Mouse (Mus musculus) heart, embryonic 10.5 days (tissue): ENCODE measurements around the gene Ergic3. TPM values are rescaled to one million over a fixed set of nuclear protein-coding genes. Genes with fewer than 3 reads are reported as not detected.

Experiments
- DNase-seq: peaks from one replicate; pipeline ENCODE4 v3.0.0-alpha.2; 2017; ENCODE audit warnings: low spot score
- H3K27ac ChIP-seq: fragments of 300-500 bp; sonication (generic); 2 replicates; pipeline ENCODE4 v1.5.1; 2016; ENCODE audit warnings: mild to moderate bottlenecking
- H3K27me3 ChIP-seq: fragments of 300-500 bp; sonication (generic); 2 replicates; pipeline ENCODE4 v1.6.1; 2016; ENCODE audit warnings: mild to moderate bottlenecking; ENCODE audit not compliant: poor library complexity, insufficient read depth, severe bottlenecking
- H3K36me3 ChIP-seq: fragments of 300-500 bp; sonication (generic); 2 replicates; pipeline ENCODE4 v1.6.1; 2016; ENCODE audit warnings: mild to moderate bottlenecking, moderate library complexity
- H3K4me1 ChIP-seq: fragments of 300-500 bp; sonication (generic); 2 replicates; pipeline ENCODE4 v1.6.1; 2016; ENCODE audit warnings: mild to moderate bottlenecking
- H3K4me3 ChIP-seq: fragments of 300-500 bp; sonication (generic); 2 replicates; pipeline ENCODE4 v1.5.1; 2016; ENCODE audit warnings: mild to moderate bottlenecking, moderate library complexity
- H3K9me3 ChIP-seq: fragments of 300-500 bp; sonication (generic); 2 replicates; pipeline ENCODE4 v1.6.1; 2016; ENCODE audit warnings: mild to moderate bottlenecking, moderate library complexity
- WGBS: fragments of 180-500 bp; shearing (Covaris S2); methylation state at CpG from one replicate; pipeline ENCODE4 v1.1.7; 2016; 5-methylcytosine and 5-hydroxymethylcytosine counted together
- polyA plus RNA-seq: library from polyadenylated mRNA; unstranded; fragments of >200 nt; fragmentation: Nextera tagmentation; extraction: Ambion mirVana; gene quantifications from 2 replicates; pipeline ENCODE4 v1.2.1, GENCODE M21; 2016

Gene Ergic3
- polyA plus RNA-seq, 1 experiment from 2014 or later, result 186 TPM

DNA sequence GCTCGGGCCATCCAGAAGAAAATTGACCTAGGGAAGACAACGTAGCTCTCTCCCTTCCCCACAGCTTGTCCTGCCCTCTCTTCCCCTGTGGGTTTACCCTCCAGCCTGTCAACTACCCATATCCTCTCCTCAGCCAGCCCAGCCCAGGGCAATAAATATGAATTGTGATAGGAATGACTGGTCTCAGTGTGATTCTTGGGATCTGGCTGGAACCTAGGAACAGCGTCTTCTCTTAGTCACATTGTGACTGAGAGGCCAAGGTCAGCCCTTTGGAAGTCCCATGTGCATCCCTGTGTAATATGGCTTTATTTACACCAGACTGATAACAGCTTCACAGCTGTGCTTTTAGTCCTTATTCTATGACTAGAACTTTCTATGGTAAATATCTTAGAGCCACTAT, 10.3 kb downstream of the Ergic3 start:
- Histone ChIP-seq H3K36me3 (peaks cover 72% of the 10 kb centered on the region), H3K4me1 (peaks cover 10% of the 10 kb centered on the region), H3K4me3 (no peak overlapping the region), H3K27ac (no peak overlapping the region), H3K9me3 (no peaks in the 10 kb centered on the region), H3K27me3 (no peaks in the 10 kb centered on the region)
- DNase-seq, result no peak
- WGBS, result 85% methylated on average over 3 of the region's 3 CpGs

DNA sequence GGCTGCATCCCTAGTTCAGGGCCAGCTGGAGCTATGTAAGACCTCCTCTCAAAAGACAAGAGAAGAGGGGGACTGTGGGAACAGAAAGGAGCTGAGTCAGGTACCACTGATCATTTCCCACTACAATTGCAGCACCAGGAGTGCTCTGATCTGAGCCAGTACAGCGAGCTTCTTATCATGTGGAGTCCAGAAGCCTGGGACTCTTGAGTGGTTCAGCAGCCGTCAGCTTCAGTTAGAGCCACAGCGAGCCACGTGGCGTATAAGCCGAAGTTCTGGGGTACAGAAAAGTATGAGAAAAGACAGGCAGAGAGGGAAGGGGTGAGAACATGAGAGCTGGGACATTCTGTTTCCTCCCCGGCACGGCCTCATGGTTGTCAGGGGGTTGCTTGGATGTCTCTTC, 13.4 kb downstream of the Ergic3 start:
- Histone ChIP-seq H3K27ac (no peak overlapping the region), H3K4me3 (no peak overlapping the region), H3K36me3 (peaks cover 40% of the 10 kb centered on the region), H3K4me1 (peaks cover 10% of the 10 kb centered on the region), H3K27me3 (no peaks in the 10 kb centered on the region), H3K9me3 (no peaks in the 10 kb centered on the region)
- WGBS, result 69% methylated on average over 8 of the region's 8 CpGs
- DNase-seq, result no peak

DNA sequence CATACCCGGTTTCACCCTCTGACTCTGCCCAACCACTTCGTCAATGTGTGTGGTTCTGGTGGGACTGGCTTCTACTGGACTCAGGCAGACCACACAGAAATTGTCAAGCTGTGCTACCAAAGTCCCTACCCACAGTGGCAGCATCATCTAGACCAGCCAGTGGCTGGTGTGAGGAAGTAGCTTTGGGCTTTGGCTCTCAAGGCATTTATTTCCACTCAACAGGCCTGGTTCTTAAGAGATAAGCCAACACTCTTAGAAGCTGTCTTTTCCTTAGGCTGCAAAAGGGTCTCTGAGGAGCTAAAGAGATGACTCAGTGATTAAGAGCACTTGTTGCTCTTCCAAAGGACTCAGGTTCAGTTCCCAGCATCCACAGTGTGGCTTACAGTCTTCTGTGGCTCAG, 13.9 kb downstream of the Ergic3 start:
- DNase-seq, result no peak
- Histone ChIP-seq H3K4me1 (peaks cover 10% of the 10 kb centered on the region), H3K4me3 (no peak overlapping the region), H3K9me3 (no peaks in the 10 kb centered on the region), H3K27me3 (no peaks in the 10 kb centered on the region), H3K27ac (no peak overlapping the region), H3K36me3 (peaks cover 35% of the 10 kb centered on the region)
- WGBS, result 88% methylated on average over 2 of the region's 2 CpGs

DNA sequence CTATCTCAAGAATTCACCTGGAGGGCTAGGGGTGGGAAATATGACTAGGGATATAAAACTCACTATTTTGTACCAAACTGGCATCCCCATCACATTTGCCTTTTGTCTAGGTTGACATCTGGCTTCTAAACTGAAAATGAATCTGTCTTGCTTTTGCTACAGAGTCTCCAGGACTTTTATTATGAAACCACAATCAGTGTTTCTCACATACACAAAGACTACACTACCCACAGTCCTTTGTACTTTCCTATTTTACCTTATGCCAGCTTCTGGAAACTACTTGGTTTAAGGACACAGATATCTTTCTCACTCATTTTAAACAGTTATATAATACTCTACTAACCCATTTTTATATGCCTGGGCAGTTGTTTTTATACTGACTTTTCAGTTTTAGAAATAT, 17.6 kb downstream of the Ergic3 start:
- H3K27me3 ChIP-seq, result no peaks in the 10 kb centered on the region
- H3K4me1 ChIP-seq, result peaks cover 7% of the 10 kb centered on the region
- no peak for DNase-seq
- no peaks in the 10 kb centered on the region for H3K36me3 ChIP-seq
- H3K27ac ChIP-seq, result no peak overlapping the region
- no peak overlapping the region for H3K4me3 ChIP-seq
- no peaks in the 10 kb centered on the region for H3K9me3 ChIP-seq

DNA sequence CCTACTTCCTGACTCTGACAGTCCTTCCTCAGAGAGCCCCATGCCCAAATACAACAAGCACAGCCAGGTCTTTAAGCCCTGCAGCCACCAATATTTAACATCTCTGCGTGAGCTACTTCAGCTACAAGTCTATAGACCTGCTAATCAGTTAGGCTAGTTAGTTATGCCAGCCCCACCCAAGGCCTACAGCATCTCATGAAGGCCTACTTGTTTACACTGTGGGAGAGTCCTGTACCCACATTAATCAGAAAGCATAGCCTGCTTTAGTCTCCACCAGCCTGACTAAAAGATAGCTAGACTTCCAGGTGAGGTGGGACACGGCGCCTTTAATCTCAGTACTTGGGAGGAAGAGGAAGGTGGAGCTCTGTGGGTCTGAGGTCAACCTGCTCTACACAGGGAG, 31.5 kb downstream of the Ergic3 start:
- H3K27ac ChIP-seq, result no peak overlapping the region
- H3K4me1 ChIP-seq, result no peaks in the 10 kb centered on the region
- H3K4me3 ChIP-seq, result no peak overlapping the region
- no peaks in the 10 kb centered on the region for H3K9me3 ChIP-seq
- peaks cover 13% of the 10 kb centered on the region; the same call in 1 of the 2 replicates for H3K27me3 ChIP-seq
- DNase-seq, result no peak
- 71% methylated on average over 3 of the region's 3 CpGs for WGBS
- no peaks in the 10 kb centered on the region for H3K36me3 ChIP-seq

DNA sequence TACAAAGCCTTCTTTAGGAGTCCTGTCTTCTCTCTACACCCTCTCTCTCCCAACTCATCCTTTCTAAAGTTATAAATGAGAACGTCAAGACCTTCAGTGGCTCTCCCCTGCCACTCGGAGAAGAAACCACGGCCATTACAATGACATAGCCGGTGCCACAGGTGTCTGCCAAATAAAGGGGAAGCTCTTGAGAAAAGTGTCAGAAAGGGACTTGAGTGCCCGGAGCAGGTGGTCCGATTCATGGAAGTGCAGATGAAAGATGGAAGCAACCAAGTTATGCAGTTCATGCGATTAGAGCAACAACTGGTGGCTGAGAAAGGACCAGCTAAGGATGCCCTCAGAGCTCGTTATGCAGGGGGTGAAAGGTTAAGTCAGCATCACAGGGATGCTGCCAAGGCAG, 35.1 kb downstream of the Ergic3 start:
- Histone ChIP-seq H3K36me3 (no peaks in the 10 kb centered on the region), H3K4me1 (peaks cover 4% of the 10 kb centered on the region; the same call in 1 of the 2 replicates), H3K9me3 (no peaks in the 10 kb centered on the region), H3K4me3 (no peak overlapping the region), H3K27ac (no peak overlapping the region), H3K27me3 (peaks cover 47% of the 10 kb centered on the region)
- DNase-seq, result no peak
- 79% methylated on average over 8 of the region's 8 CpGs for WGBS

DNA sequence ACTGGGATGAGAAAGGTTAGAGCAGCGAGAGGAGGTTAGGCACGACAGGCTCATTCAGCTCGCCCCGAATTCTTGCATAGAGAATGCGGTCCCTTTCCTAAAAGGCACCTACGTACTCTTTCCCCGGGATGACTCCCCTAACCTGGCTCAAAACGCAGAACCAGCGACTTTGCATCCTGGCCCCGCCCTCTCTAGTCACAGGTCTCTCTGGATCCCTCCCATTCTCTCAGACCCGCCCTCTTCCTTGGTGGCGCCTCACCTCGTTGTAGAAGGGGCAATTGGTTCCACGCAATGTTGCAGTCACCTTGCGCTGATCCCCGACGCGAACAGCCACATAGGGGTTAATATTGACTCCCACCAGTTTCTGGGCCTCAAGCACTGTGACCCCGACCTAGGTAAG, 40.1 kb downstream of the Ergic3 start:
- peak overlapping the region; percentile 33 for H3K4me3 ChIP-seq
- no peak for DNase-seq
- H3K27me3 ChIP-seq, result peaks cover 76% of the 10 kb centered on the region
- no peaks in the 10 kb centered on the region for H3K36me3 ChIP-seq
- 7% methylated on average over 19 of the region's 19 CpGs for WGBS
- no peak overlapping the region for H3K27ac ChIP-seq
- no peaks in the 10 kb centered on the region for H3K9me3 ChIP-seq
- H3K4me1 ChIP-seq, result peaks cover 7% of the 10 kb centered on the region; the same call in 1 of the 2 replicates

DNA sequence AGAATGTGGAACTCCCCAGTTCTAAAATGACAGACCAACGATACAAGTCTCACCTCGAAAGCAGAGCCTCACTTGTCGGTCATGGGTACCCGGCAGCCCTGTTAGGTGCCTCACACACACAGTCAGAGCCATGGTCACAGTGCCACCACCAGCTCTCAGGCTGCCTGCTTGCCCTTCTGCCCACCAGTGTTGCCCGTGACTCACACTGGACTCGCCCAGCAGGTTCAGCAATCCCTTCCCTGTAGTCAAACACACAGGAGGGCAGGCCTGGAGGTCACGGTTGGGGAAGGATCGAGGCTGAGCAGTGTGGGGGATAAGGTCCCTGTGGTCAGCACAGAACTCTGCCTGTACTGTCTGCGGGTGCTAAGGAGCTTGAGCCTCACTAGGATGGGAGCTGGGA, 45.0 kb downstream of the Ergic3 start, which contains the start of gene Fer1l4:
Gene Fer1l4, minus strand, starts transcription at position 132 of the 400 bp plus-strand sequence.
- 72% methylated on average over 9 of the region's 9 CpGs for WGBS
- Histone ChIP-seq H3K9me3 (no peaks in the 10 kb centered on the region), H3K27me3 (peaks cover 31% of the 10 kb centered on the region), H3K4me1 (peaks cover 4% of the 10 kb centered on the region; the same call in 1 of the 2 replicates), H3K4me3 (no peak within 1 kb of the TSS), H3K36me3 (no peaks in the 10 kb centered on the region), H3K27ac (no peak within 1 kb of the TSS)
- DNase-seq, result no peak

DNA sequence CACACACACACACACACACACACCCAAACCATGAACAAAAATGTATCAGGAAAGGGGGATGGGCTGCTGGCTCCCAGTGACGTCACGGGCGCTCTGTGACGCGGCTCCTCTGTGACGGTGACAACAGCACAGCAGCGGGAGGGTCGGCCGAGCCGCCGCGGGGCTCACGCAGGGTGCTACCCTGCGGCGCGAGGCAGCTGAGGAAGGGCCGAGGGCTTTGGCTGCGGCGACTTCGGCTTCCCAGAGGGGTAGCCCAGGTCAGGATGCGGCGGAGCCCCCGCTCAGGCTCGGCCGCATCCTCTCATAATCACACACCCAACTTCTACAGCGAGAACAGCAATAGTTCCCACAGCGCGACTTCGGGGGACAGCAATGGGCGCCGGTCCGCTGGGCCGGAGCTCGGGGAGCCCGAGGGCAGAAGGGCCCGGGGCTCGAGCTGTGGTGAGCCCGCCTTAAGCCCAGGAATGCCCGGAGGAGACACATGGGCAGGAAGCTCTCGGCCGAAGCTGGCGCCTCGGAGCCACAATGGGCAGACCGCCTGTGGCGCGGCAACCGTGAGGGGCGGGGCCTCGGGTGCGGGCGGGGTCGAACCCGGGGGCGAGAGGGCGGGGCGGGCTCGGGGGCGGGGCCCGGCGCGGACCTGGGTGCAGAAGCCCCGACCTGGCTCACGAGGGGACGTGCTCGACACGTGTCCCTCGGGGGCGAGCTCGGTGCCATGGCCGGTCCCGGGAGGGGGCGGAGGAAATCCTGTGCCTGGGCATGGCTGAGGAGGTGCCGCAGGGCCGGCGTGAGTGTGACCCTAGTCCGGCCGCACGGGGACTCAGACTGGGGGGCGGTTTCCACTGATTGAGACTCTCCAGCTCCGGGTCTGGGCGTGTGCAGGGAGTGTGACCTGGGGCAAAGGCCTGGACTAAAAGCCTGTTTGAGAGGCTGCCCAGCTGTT, 57.5 kb downstream of the Ergic3 start, which contains the start of gene Spag4:
Gene Spag4, plus strand, starts transcription at position 77 of the 943 bp plus-strand sequence.
- DNase-seq, result peak; percentile 93
- Histone ChIP-seq H3K36me3 (peaks cover 31% of the 10 kb centered on the region), H3K27me3 (no peaks in the 10 kb centered on the region), H3K4me1 (peaks cover 23% of the 10 kb centered on the region), H3K27ac (peak within 1 kb of the TSS; percentile 96), H3K9me3 (no peaks in the 10 kb centered on the region), H3K4me3 (peak within 1 kb of the TSS; percentile 86)
- WGBS, result under 1% methylated on average over 75 of the region's 81 CpGs

DNA sequence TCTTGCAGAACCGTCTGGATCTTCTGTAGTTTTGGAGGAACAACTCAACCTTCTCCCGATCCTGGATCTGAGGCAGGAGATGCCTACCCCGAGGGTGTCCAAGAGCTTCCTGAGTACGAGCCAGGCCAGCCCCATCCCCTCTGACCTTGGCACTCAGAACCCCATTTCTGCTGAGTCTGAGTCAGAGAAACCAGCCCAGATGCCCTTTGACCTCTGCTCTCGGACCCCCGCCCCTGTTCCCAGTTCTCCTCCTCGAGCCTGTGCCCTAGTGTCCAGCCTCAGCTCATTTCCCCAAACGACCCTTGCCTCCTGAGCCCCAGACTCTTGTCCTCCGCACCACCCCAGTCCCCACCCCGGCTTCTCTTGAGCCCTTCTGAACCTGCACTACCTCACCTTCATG, 58.3 kb downstream of the Ergic3 start:
- WGBS, result 34% methylated on average over 10 of the region's 10 CpGs
- H3K27me3 ChIP-seq, result no peaks in the 10 kb centered on the region
- H3K9me3 ChIP-seq, result no peaks in the 10 kb centered on the region
- peaks cover 23% of the 10 kb centered on the region for H3K4me1 ChIP-seq
- H3K36me3 ChIP-seq, result peaks cover 38% of the 10 kb centered on the region
- DNase-seq, result no peak
- peak overlapping the region; percentile 86 for H3K4me3 ChIP-seq
- peak overlapping the region; percentile 96 for H3K27ac ChIP-seq

Other genes with a start within 250 kb of the Ergic3 start
- gene Mmp24, start 232.7 kb upstream of the Ergic3 start, polyA plus RNA-seq, result 0.06 TPM in 1 of 2 replicates, not detected in the other
- 7.9 and 9.5 TPM in 2 replicates for gene BC029722, start 188.6 kb upstream of the Ergic3 start, polyA plus RNA-seq
- gene Eif6, start 181.1 kb upstream of the Ergic3 start, polyA plus RNA-seq, result 170 and 215 TPM in 2 replicates
- gene Fam83c, start 173.2 kb upstream of the Ergic3 start, polyA plus RNA-seq, result 0.22 and 0.30 TPM in 2 replicates
- gene Uqcc1, start 77.7 kb upstream of the Ergic3 start, polyA plus RNA-seq, result 100 and 112 TPM in 2 replicates
- not detected in 2 replicates for gene Gm15557, start 67.3 kb upstream of the Ergic3 start, polyA plus RNA-seq
- 0.25 and 0.29 TPM in 2 replicates for gene Gdf5, start 62.7 kb upstream of the Ergic3 start, polyA plus RNA-seq
- 15.7 and 17.6 TPM in 2 replicates for gene Cep250, start 51.6 kb upstream of the Ergic3 start, polyA plus RNA-seq
- 0.79 and 1.4 TPM in 2 replicates for gene 6430550D23Rik, start 68 bp upstream of the Ergic3 start, polyA plus RNA-seq
- gene Fer1l4, start 44.9 kb downstream of the Ergic3 start, polyA plus RNA-seq, result not detected in 2 replicates
- 3.4 and 5.0 TPM in 2 replicates for gene Spag4, start 57.1 kb downstream of the Ergic3 start, polyA plus RNA-seq
- gene Cpne1, start 103.9 kb downstream of the Ergic3 start, polyA plus RNA-seq, result 42.6 and 55.3 TPM in 2 replicates
- 33.0 and 35.1 TPM in 2 replicates for gene Rbm12, start 103.9 kb downstream of the Ergic3 start, polyA plus RNA-seq
- gene Gm28036, start 119.0 kb downstream of the Ergic3 start, polyA plus RNA-seq, result 12.4 and 18.4 TPM in 2 replicates
- 431 and 437 TPM in 2 replicates for gene Romo1, start 136.0 kb downstream of the Ergic3 start, polyA plus RNA-seq
- 54.5 and 65.2 TPM in 2 replicates for gene Nfs1, start 136.1 kb downstream of the Ergic3 start, polyA plus RNA-seq
- 384 and 469 TPM in 2 replicates for gene Rbm39, start 172.2 kb downstream of the Ergic3 start, polyA plus RNA-seq
- gene Phf20, start 188.4 kb downstream of the Ergic3 start, polyA plus RNA-seq, result 45.5 and 51.6 TPM in 2 replicates